Mouse (Mus musculus): Measurements from ENCODE around the gene Medag. TPM values are rescaled to one million over a fixed set of nuclear protein-coding genes. Genes with fewer than 3 reads are reported as not detected.

The Medag gene
- polyA plus RNA-seq, 1 experiment from 2014 or later = 1.8 TPM

DNA sequence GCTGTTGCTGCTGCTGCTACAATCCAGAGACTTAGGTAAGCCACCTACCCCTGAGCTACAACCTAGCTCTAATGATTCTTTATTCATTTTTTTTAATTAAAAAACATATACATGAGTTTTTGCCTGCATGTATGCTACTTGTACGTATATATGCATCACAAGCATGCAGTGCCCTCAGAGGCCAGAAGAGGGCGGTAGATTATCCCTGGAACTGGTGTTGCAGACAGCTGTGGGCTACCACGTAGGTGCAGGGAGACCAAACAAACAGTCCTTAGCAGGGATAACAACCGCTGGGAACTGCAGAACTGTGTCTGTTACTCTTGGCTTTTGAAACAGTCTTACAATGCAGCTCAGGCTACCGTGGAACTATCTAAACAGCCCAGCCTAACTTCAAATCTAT lies 36.2 kb downstream of the Medag start:
- Histone ChIP-seq H3K4me3 (no peak overlapping the region), H3K9me3 (no peaks in the 10 kb centered on the region; the same call in 1 of the 2 replicates), H3K9ac (no peak overlapping the region), H3K27me3 (replicated peaks) (no peaks in the 10 kb centered on the region), H3K36me3 (no peaks in the 10 kb centered on the region), H3K4me1 (peaks cover 14% of the 10 kb centered on the region), H3K27ac (replicated peaks) (no peak overlapping the region), H3K4me2 (no peak overlapping the region)
- 82% methylated on average over 5 of the region's 5 CpGs for WGBS
- ATAC-seq (ENCODE audit: extremely low read depth, insufficient number of reproducible peaks, low FRiP score, low TSS enrichment) = no peak

DNA sequence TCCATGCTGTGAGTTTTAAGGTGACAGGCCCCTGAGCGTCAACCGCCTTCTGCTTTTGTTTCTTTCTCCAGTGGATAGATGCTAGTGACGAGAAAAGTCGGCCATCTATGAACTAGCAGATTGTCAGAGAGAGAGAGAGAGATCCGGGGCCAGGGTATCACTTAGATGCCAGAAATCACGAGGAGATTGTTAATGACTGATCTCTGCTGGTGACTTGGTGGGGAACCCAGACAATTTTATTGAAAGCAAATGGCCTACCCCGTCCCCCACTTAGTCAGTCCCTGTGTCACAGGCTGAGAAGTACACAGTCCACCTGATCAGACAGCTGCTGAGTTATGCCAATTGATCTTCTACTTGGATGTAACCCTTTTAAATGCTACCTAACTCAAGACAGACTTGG lies 37.9 kb downstream of the Medag start:
- H3K4me3 ChIP-seq = no peak overlapping the region
- no peak overlapping the region for H3K4me2 ChIP-seq
- H3K27ac ChIP-seq (replicated peaks) = no peak overlapping the region
- WGBS = 85% methylated on average over 7 of the region's 7 CpGs
- ATAC-seq (ENCODE audit: extremely low read depth, insufficient number of reproducible peaks, low FRiP score, low TSS enrichment) = no peak
- no peaks in the 10 kb centered on the region for H3K27me3 ChIP-seq (replicated peaks)
- no peaks in the 10 kb centered on the region; the same call in 1 of the 2 replicates for H3K9me3 ChIP-seq
- H3K4me1 ChIP-seq = peaks cover 13% of the 10 kb centered on the region
- H3K36me3 ChIP-seq = no peaks in the 10 kb centered on the region
- no peak overlapping the region for H3K9ac ChIP-seq

GRCm38 (mm10) chr5:149451209-149451681 lies 39.7 kb downstream of the Medag start:
- Histone ChIP-seq H3K9ac (no peak overlapping the region), H3K4me3 (no peak overlapping the region), H3K4me2 (no peak overlapping the region), H3K4me1 (0 out of 2 replicates have a peak, but pooled peaks cover 4% of the 10 kb centered on the region), H3K27ac (replicated peaks) (no peak overlapping the region), H3K9me3 (no peaks in the 10 kb centered on the region; the same call in 1 of the 2 replicates), H3K27me3 (replicated peaks) (no peaks in the 10 kb centered on the region), H3K36me3 (no peaks in the 10 kb centered on the region)
- no peak for ATAC-seq (ENCODE audit: extremely low read depth, insufficient number of reproducible peaks, low FRiP score, low TSS enrichment)
- 43% methylated on average over 7 of the region's 7 CpGs for WGBS

GRCm38 (mm10) chr5:149454281-149454680 lies 42.7 kb downstream of the Medag start:
- Histone ChIP-seq H3K9ac (no peak overlapping the region), H3K27me3 (replicated peaks) (no peaks in the 10 kb centered on the region), H3K9me3 (no peaks in the 10 kb centered on the region), H3K4me3 (no peak overlapping the region), H3K4me2 (no peak overlapping the region), H3K36me3 (no peaks in the 10 kb centered on the region), H3K4me1 (0 out of 2 replicates have a peak, but pooled peaks cover 4% of the 10 kb centered on the region), H3K27ac (replicated peaks) (no peak overlapping the region)
- no peak for ATAC-seq (ENCODE audit: extremely low read depth, insufficient number of reproducible peaks, low FRiP score, low TSS enrichment)
- WGBS = 23% methylated on average over 6 of the region's 6 CpGs

- no peak overlapping the region for H3K9ac ChIP-seq
- WGBS = 68% methylated on average over 7 of the region's 7 CpGs
- no peak overlapping the region for H3K4me2 ChIP-seq
- H3K27me3 ChIP-seq (replicated peaks) = no peaks in the 10 kb centered on the region
- no peaks in the 10 kb centered on the region for H3K9me3 ChIP-seq
- H3K27ac ChIP-seq (replicated peaks) = no peak overlapping the region
- no peak for ATAC-seq (ENCODE audit: extremely low read depth, insufficient number of reproducible peaks, low FRiP score, low TSS enrichment)
- H3K4me3 ChIP-seq = no peak overlapping the region
- H3K4me1 ChIP-seq = 0 out of 2 replicates have a peak, but pooled peaks cover 4% of the 10 kb centered on the region
- H3K36me3 ChIP-seq = no peaks in the 10 kb centered on the region
Measured at GRCm38 (mm10) chr5:149456544-149456943, 45.0 kb downstream of the Medag start.

GRCm38 (mm10) chr5:149462071-149462470 lies 50.5 kb downstream of the Medag start:
- H3K9ac ChIP-seq = no peak overlapping the region
- H3K4me2 ChIP-seq = no peak overlapping the region
- H3K4me1 ChIP-seq = peaks cover 26% of the 10 kb centered on the region
- H3K4me3 ChIP-seq = no peak overlapping the region
- no peaks in the 10 kb centered on the region for H3K36me3 ChIP-seq
- ATAC-seq (ENCODE audit: extremely low read depth, insufficient number of reproducible peaks, low FRiP score, low TSS enrichment) = no peak
- no peaks in the 10 kb centered on the region for H3K9me3 ChIP-seq
- H3K27ac ChIP-seq (replicated peaks) = no peak overlapping the region
- H3K27me3 ChIP-seq (replicated peaks) = 0 out of 2 replicates have a peak, but pooled peaks cover 4% of the 10 kb centered on the region
- WGBS = 59% methylated on average over 3 of the region's 3 CpGs

DNA sequence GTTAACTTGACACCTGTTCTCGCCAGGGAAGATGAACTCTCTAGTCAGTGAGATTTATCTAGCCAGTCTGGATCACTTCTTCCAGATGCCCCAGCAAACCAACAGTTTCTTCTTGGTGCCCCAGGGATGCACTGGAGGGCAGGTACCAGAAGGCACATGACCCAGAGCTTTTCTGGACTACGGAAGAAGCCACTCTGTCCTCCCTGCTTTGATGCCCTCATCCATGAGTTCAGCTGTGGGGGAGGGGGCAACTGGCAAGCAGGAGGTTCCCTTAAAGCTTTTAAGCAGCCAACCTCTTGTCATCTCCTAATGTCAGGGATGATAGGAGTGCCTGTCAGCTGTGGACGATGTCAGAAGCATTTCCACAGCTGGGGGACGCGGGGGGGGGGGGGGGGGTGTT lies 53.8 kb downstream of the Medag start:
- Histone ChIP-seq H3K4me1 (peaks cover 26% of the 10 kb centered on the region), H3K36me3 (no peaks in the 10 kb centered on the region), H3K9me3 (no peaks in the 10 kb centered on the region), H3K4me3 (no peak overlapping the region), H3K4me2 (no peak overlapping the region), H3K9ac (no peak overlapping the region), H3K27ac (replicated peaks) (no peak overlapping the region), H3K27me3 (replicated peaks) (0 out of 2 replicates have a peak, but pooled peaks cover 4% of the 10 kb centered on the region)
- WGBS = 21% methylated on average over 4 of the region's 5 CpGs
- ATAC-seq (ENCODE audit: extremely low read depth, insufficient number of reproducible peaks, low FRiP score, low TSS enrichment) = no peak

DNA sequence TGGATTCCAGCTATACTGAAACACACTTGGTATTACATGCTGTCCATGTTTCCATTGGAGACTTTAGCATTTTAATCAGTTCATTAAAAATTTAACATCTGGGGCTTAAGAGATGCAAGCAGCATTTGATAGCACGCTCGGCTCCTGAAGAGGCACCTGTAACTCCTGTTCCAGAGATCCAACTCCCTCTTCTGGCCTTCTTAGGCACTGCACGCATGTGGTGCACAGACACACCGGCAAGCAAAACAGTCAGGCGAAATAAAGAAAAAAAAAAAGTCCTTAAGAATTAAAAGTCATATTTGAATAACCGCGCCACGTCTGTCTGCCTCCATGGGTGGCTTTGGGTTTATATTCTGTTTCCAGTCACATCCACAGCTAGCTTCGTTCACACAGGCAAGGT lies 62.6 kb downstream of the Medag start:
- no peak overlapping the region for H3K4me2 ChIP-seq
- H3K9ac ChIP-seq = no peak overlapping the region
- no peaks in the 10 kb centered on the region for H3K36me3 ChIP-seq
- peaks cover 7% of the 10 kb centered on the region; the same call in 1 of the 2 replicates for H3K9me3 ChIP-seq
- no peak overlapping the region for H3K4me3 ChIP-seq
- no peaks in the 10 kb centered on the region for H3K4me1 ChIP-seq
- H3K27ac ChIP-seq (replicated peaks) = no peak overlapping the region
- H3K27me3 ChIP-seq (replicated peaks) = no peaks in the 10 kb centered on the region
- no peak for ATAC-seq (ENCODE audit: extremely low read depth, insufficient number of reproducible peaks, low FRiP score, low TSS enrichment)
- WGBS = 90% methylated on average over 9 of the region's 9 CpGs

GRCm38 (mm10) chr5:149474701-149475468 lies 63.3 kb downstream of the Medag start:
- H3K27me3 ChIP-seq (replicated peaks) = no peaks in the 10 kb centered on the region
- H3K4me2 ChIP-seq = no peak overlapping the region
- no peak overlapping the region for H3K27ac ChIP-seq (replicated peaks)
- H3K9me3 ChIP-seq = peaks cover 7% of the 10 kb centered on the region; the same call in 1 of the 2 replicates
- ATAC-seq (ENCODE audit: extremely low read depth, insufficient number of reproducible peaks, low FRiP score, low TSS enrichment) = no peak
- WGBS = 83% methylated on average over 16 of the region's 16 CpGs
- no peaks in the 10 kb centered on the region for H3K36me3 ChIP-seq
- no peaks in the 10 kb centered on the region for H3K4me1 ChIP-seq
- no peak overlapping the region for H3K4me3 ChIP-seq
- no peak overlapping the region for H3K9ac ChIP-seq

Other genes with a start within 250 kb of the Medag start
- 29.4 and 30.1 TPM in 2 replicates for gene Uspl1, start 227.4 kb upstream of the Medag start, polyA plus RNA-seq (2015; fragmentation: Nextera tagmentation; extraction: Ambion mirVana)
- 675 and 751 TPM in 2 replicates for gene Hmgb1, start 227.3 kb upstream of the Medag start, polyA plus RNA-seq (2015; fragmentation: Nextera tagmentation; extraction: Ambion mirVana)
- gene Alox5ap, start 147.0 kb upstream of the Medag start, polyA plus RNA-seq (2015; fragmentation: Nextera tagmentation; extraction: Ambion mirVana) = 7.2 and 8.1 TPM in 2 replicates
- gene Tex26, start 27.9 kb downstream of the Medag start, polyA plus RNA-seq (2015; fragmentation: Nextera tagmentation; extraction: Ambion mirVana) = 0.51 and 0.65 TPM in 2 replicates
- gene Wdr95, start 116.9 kb downstream of the Medag start, polyA plus RNA-seq (2015; fragmentation: Nextera tagmentation; extraction: Ambion mirVana) = not detected in 2 replicates
- 30.1 and 30.7 TPM in 2 replicates for gene Hsph1, start 224.6 kb downstream of the Medag start, polyA plus RNA-seq (2015; fragmentation: Nextera tagmentation; extraction: Ambion mirVana)